Mouse (Mus musculus): ENCODE results near the gene Gng3. TPM values are rescaled to one million over a fixed set of nuclear protein-coding genes. Genes with fewer than 3 reads are reported as not detected.

The Gng3 gene
- 0.14 TPM for polyA plus RNA-seq (2015; fragmentation: Illumina TruSeq; extraction: RNeasy Lipid Tissue Mini Kit (QIAGEN cat#74804); ENCODE audit: insufficient read depth, low replicate concordance)

DNA sequence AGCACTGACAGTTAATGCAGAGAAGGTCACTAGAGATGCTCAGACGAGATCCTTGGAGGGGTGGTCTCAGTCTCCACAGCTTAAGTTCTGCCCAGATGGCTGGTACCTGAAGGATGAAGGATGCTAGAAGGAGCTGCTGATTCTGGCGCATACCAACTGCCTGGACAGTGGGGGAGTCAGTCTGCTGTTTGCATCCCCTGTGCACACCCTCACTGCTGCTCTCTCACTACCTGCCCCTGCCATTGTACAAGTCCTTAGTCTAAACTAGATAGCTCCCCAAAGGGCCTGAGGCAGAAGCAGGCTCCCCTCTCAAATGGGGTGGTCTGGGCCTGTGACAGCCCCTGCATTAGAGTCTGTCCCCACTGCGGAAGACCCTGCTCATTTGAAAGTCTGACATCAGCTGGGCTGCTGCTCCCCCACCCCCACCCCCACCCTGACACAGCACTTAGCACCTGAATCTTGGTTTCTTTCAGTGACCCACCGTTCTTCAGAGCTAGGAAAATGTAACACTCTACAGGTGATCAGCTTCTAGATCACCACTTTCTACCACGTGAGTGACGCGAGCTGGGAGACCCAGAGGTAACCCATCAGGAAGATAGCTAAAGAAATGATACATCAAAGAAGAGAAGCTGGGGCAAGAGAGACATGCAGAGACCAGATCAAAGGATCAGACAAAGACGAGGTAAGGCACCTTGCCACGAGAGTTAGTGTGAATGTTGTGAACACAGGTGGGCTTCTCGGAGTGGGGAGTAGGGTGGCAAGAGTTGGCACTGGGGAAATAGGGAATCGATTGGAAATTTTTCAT is at the start of gene Gng3:
TSS of gene Gng3 (minus strand) at position 92 of the 805 bp plus-strand sequence.

DNA sequence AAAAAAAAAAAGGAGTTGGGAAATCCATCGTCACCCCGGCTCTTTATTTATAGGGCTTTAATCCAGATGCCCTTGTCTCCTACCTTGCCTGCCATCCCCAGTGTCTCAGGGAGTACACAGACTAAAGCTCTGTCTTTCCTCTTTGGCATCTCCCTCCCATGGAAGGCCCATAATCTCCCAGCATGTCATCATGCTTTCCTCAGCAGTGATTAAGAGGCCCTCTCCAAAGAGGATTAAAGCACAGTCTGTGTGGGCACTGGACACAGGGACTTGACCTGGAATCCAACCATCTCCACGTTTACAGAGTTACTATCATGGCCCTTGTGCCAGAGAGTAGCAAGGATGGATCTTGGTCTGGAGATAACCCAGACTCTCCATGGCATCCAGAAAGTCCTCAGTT is 44.6 kb upstream of the Gng3 start, which contains the start of the genes Lbhd1 and Gm49403:
TSS of gene Lbhd1 (plus strand) at position 117 of the 400 bp plus-strand sequence.
TSS of gene Gm49403 (plus strand) at position 315 of the 400 bp plus-strand sequence.

DNA sequence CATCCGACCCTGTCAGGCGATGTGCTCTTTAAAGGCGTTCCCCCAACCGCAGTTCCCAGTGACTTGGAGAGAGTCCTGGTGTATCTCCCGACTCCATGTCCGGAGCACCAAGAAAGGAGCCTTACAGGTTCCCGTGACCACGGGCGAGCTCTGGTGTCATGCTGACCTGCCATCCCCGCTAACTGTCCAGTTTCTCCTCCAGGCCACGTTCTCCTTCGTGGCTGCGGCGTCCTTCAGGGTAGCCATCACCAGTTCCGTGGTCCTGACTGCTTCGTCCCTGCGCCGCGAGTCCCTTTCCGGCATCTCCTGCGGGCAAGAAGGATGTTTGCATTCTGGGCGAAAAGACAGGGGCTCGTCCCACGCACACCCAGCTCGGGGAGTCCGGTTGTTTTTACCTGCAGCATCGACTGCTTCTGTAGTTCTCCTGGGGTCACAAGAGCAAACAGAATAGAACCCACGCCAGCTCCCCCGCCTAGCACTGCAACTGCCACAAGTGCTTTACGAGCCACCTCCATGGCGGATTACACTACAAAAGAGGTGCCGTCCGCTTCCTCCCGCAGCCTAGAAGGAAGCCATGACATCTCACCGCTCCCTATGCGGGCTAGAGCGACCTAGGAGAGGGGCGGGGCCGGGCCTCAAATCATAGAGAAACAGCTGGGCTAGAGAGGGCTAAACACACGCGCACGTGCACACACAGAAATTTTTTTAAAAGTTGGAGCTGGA is 41.5 kb upstream of the Gng3 start, which contains the start of gene Uqcc3:
TSS of gene Uqcc3 (minus strand) at position 613 of the 723 bp plus-strand sequence.

DNA sequence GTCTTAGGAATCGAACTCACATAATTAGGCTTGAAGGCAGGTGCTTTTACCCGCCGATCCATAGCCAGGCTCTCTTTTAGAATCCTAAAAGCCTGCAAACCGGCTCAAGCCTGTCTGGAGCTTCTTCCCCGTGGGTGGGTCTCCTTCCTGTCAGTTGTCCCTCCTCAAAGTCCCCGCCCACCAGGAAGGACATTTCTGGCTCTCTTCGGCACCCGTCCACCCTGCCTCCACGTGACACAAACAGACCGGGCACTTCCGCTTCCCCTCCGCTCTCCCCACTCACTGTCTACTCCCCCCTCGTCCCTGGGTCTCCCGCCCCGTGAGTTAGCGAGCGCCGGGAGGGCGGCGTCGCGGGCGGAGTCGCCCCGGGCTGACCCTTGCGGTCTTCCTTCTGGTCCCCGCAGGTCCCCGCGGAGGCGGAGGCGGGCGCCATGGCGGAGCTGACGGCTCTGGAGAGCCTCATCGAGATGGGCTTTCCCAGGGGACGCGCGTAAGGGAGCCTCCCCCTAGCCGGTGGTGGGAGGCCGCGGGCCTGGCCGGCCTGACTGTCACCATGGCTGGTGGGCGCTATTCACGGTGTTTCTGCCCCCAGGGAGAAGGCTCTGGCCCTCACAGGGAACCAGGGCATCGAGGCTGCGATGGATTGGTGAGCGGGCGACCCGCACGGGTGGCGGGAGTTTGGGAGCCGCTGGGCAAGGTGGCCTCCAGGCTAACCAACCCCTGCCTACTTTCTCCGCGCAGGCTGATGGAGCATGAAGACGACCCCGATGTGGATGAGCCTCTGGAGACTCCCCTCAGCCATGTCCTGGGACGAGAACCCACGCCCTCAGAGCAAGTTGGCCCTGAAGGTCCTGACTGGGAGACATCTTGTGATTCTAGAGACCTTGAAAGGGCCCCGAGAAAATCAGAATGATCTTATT is 32.5 kb upstream of the Gng3 start, which contains the start of gene Ubxn1:
TSS of gene Ubxn1 (plus strand) at position 230 of the 920 bp plus-strand sequence.

DNA sequence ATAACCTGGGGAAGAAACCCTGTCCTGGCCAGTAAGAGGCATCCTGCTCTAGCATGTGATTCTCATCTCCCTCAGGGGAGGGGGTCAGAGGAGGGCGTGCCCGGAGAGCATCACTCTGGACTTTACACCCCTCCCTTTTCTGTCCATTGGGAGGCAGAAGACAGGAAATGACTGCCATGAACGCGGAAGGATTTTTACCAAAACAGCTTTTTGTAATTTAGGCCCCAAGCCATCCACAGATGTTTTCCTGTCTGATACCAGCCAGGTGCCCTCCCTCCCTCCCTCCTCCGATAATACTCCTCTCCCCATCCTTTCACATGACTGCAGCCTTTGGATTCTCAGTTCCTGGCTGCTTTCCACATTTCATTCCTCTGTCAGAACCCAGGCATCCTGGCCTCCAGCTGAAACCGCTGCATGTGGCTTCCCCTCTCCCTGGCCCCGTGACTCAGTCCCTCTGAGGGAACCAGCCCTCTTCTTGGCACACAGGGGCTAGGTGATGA is 11.5 kb upstream of the Gng3 start, which contains the start of gene Lrrn4cl:
TSS of gene Lrrn4cl (plus strand) at position 367 of the 500 bp plus-strand sequence.

DNA sequence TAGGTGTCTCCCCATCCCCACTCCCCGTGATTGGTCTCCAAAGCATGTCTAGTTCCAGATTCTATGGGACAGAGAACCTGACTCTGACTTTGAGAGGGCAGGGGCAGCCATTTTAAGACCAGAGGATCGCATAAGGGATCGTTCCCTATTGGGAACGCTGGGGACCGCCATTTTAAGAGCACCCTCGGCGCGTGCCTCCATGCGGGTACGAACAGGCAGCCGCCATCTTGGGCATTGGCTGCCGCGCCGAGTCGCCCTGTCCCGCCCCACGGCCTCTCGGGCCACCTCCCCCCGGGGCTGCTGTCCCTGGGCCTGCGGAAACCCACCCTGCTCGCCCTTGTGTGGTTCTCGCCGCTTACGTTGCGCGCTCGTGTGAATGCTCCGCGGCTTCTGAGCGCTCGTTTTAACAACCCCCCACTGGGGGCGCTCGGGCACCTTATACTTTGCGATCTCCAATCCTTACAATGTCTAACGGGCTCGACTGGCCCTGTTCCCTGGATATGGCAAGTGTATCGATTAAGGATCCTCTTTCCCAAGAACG is 1.7 kb downstream of the Gng3 start, which contains the start of gene Bscl2:
TSS of gene Bscl2 (plus strand) at position 217 of the 541 bp plus-strand sequence.

DNA sequence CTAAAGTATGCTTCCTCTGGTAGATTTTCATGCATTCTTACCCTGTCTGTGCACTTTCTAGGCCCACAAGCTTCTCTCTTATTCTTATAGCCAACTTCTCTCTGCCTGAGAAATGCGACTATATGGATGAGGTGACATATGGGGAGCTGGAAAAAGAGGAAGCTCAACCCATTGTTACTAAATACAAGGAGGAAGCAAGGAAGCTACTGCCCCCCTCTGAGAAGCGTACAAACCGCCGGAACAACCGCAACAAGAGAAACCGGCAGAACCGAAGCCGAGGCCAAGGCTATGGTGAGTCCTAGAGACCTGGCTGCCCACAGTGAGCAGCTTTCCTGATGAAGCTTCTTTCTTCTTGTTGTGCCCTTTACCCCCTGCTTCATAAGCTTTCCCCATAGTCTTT is 9.3 kb downstream of the Gng3 start, which contains the start of gene AC129217.1:
TSS of gene AC129217.1 (plus strand) at position 114 of the 400 bp plus-strand sequence.

DNA sequence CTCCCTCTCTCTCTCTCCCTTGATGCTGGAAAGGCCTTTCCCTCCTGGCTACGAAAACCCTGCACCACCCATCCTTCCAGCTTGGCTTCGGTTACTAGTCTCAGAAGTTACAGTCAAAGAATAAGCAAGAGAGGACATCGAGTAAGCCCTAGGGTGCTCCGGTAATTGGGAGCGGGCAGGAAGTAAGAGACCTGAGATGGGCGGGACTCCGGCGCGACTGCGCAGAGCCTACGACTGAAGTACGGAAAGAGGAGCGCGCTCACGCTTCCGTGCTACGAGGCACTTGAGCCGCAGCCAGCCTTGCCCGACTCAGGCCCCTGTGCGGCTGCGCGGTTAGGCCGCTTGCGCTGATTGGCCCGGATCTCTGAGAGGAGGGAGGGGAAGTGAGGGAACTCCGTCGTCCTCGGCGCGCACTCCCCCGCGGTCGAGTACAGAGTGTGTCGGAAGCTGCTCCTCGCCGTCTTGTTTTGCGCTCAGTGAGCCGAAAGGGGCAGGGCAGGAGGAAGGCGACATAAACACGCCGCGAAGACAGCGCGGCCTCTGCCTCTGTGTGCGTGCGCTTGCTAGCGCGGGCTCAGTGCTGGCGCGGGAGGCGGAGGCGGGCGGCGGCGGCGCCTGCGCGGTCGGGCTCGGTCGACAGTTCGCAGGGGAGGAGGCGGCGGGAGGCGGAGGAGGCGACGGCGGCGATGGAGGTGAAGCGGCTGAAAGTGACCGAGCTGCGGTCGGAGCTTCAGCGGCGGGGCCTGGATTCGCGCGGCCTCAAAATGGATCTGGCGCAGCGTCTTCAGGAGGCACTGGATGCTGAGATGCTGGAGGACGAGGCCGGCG is 19.2 kb downstream of the Gng3 start, which contains the start of gene Hnrnpul2:
TSS of gene Hnrnpul2 (plus strand) at position 415 of the 828 bp plus-strand sequence.

DNA sequence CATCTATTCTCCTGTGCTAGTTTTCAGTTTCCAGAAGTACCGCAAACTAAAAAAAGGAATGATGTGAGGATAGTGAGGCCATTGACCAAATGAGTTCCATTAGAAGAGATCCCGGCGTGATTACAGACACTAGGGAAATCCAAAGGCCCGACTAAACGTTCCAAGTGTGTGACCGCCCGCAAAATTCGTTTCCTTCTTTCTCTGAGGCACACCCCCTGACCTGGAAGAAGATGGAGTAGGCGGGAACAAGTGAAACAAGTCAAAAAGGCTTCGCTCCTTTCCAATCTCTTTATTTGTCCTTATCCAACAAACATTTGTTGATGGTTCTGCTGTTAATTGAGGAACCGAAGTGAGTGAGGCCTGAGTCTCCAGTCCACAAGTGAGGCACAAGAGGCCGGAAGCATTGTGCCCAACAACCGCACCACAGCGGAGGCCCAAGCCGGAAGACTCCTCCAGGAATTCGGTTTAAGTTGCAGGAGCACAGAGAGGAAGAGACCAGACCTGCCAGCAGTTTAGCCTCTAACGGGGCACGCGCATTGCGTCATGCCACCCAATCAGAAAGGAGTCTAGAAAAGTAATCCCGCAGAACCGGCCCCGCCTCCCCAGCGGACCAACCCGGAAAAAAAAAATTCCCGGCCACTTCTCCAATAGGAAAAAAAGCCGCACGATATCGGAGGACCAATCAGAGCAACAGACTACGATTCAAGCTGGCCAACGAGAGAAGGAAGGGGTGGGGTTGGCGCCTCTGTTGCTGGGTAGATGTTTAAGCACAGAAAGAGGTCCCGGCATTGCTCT is 20.0 kb downstream of the Gng3 start, which contains the start of gene Ttc9c:
TSS of gene Ttc9c (minus strand) at position 533 of the 795 bp plus-strand sequence.

DNA sequence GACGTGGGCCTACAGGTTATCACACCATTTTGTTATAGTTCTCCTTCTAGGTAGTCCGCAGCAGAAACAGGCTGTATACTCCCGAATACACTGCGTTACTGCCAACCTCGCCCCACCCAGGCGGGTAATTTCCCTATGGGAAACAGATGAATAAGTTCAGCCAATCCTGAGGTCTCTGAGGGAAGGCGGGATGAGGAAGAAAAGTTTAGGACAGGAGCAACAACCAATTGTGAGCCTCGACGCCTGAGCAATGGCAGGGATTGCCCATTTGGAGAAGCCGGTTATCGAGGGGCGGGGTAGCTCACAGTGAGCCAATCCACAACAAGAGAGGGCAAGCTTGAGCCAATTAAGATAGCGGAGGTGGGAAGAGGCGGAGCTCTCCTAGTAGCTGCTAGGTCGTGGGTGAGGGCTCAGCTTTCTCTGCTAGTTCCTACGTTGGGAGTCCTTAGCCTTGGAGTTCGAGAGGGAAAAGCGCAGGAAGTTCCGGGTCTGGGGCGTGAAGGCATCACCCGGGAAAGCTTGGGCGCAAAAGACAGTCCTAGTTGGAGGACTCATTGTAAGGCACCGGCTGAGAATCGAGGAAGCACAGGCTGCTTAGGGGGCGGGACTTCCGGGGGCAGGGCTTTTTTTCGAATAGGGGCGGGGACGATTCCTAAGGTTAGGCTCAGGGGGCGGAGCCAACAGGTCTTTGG is 36.7 kb downstream of the Gng3 start, which contains the start of gene Zbtb3:
TSS of gene Zbtb3 (plus strand) at position 426 of the 692 bp plus-strand sequence.

DNA sequence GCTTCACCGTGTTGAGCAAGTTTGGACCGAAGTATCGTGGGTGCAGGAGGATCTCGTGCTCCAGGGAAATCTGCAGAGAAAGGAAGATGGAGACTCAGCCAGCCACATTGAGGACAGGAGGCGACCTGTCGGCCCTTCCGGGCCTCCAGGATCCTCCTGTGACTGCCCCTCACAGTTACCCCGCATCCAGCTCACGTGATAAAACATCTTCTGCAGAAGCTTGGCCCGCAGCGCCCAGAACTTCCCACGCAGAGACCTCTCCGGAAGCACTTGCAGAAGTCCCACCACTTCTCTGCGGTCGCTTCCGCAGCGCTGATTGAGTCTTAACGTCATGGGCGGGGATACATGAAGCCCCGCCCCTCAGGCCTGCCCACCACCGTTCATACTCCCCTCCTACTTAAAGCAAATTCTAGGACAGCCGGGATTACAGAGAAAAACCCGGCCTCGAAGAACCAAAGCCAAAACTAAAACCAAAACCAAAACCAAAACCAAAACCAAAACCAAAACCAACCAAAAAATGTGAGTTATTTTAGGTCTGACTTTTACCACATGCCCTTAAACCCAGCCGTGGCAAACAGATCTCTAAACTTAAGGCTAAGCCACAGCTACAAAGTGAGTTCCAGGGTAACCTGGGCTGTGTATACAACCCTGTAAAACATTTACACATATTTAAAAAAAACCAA is 40.6 kb downstream of the Gng3 start, which contains the start of gene Polr2g:
TSS of gene Polr2g (minus strand) at position 314 of the 683 bp plus-strand sequence.

Other genes with a start within 250 kb of the Gng3 start
- gene Slc22a8, start 247.9 kb downstream of the Gng3 start, polyA plus RNA-seq (2015; fragmentation: Illumina TruSeq; extraction: RNeasy Lipid Tissue Mini Kit (QIAGEN cat#74804); ENCODE audit: insufficient read depth, low replicate concordance): not detected
- gene Slc22a6, start 221.2 kb downstream of the Gng3 start, polyA plus RNA-seq (2015; fragmentation: Illumina TruSeq; extraction: RNeasy Lipid Tissue Mini Kit (QIAGEN cat#74804); ENCODE audit: insufficient read depth, low replicate concordance): not detected
- gene Chrm1, start 175.4 kb downstream of the Gng3 start, polyA plus RNA-seq (2015; fragmentation: Illumina TruSeq; extraction: RNeasy Lipid Tissue Mini Kit (QIAGEN cat#74804); ENCODE audit: insufficient read depth, low replicate concordance): not detected
- gene Slc3a2, start 115.8 kb downstream of the Gng3 start, polyA plus RNA-seq (2015; fragmentation: Illumina TruSeq; extraction: RNeasy Lipid Tissue Mini Kit (QIAGEN cat#74804); ENCODE audit: insufficient read depth, low replicate concordance): 149 TPM
- 70.3 TPM for gene Wdr74, start 103.4 kb downstream of the Gng3 start, polyA plus RNA-seq (2015; fragmentation: Illumina TruSeq; extraction: RNeasy Lipid Tissue Mini Kit (QIAGEN cat#74804); ENCODE audit: insufficient read depth, low replicate concordance)
- gene 1700092M07Rik, start 98.5 kb downstream of the Gng3 start, polyA plus RNA-seq (2015; fragmentation: Illumina TruSeq; extraction: RNeasy Lipid Tissue Mini Kit (QIAGEN cat#74804); ENCODE audit: insufficient read depth, low replicate concordance): not detected
- 145 TPM for gene Stx5a, start 97.8 kb downstream of the Gng3 start, polyA plus RNA-seq (2015; fragmentation: Illumina TruSeq; extraction: RNeasy Lipid Tissue Mini Kit (QIAGEN cat#74804); ENCODE audit: insufficient read depth, low replicate concordance)
- gene Nxf1, start 82.1 kb downstream of the Gng3 start, polyA plus RNA-seq (2015; fragmentation: Illumina TruSeq; extraction: RNeasy Lipid Tissue Mini Kit (QIAGEN cat#74804); ENCODE audit: insufficient read depth, low replicate concordance): 395 TPM
- gene Tmem223, start 68.2 kb downstream of the Gng3 start, polyA plus RNA-seq (2015; fragmentation: Illumina TruSeq; extraction: RNeasy Lipid Tissue Mini Kit (QIAGEN cat#74804); ENCODE audit: insufficient read depth, low replicate concordance): 36.9 TPM
- 89.0 TPM for gene Tmem179b, start 64.7 kb downstream of the Gng3 start, polyA plus RNA-seq (2015; fragmentation: Illumina TruSeq; extraction: RNeasy Lipid Tissue Mini Kit (QIAGEN cat#74804); ENCODE audit: insufficient read depth, low replicate concordance)
- 4.8 TPM for gene Taf6l, start 52.8 kb downstream of the Gng3 start, polyA plus RNA-seq (2015; fragmentation: Illumina TruSeq; extraction: RNeasy Lipid Tissue Mini Kit (QIAGEN cat#74804); ENCODE audit: insufficient read depth, low replicate concordance)
- gene Polr2g, start 40.6 kb downstream of the Gng3 start, polyA plus RNA-seq (2015; fragmentation: Illumina TruSeq; extraction: RNeasy Lipid Tissue Mini Kit (QIAGEN cat#74804); ENCODE audit: insufficient read depth, low replicate concordance): 131 TPM
- gene Zbtb3, start 36.6 kb downstream of the Gng3 start, polyA plus RNA-seq (2015; fragmentation: Illumina TruSeq; extraction: RNeasy Lipid Tissue Mini Kit (QIAGEN cat#74804); ENCODE audit: insufficient read depth, low replicate concordance): 3.1 TPM
- 67.2 TPM for gene Ttc9c, start 19.9 kb downstream of the Gng3 start, polyA plus RNA-seq (2015; fragmentation: Illumina TruSeq; extraction: RNeasy Lipid Tissue Mini Kit (QIAGEN cat#74804); ENCODE audit: insufficient read depth, low replicate concordance)
- gene Hnrnpul2, start 19.2 kb downstream of the Gng3 start, polyA plus RNA-seq (2015; fragmentation: Illumina TruSeq; extraction: RNeasy Lipid Tissue Mini Kit (QIAGEN cat#74804); ENCODE audit: insufficient read depth, low replicate concordance): 172 TPM
- gene AC129217.1, start 9.4 kb downstream of the Gng3 start, polyA plus RNA-seq (2015; fragmentation: Illumina TruSeq; extraction: RNeasy Lipid Tissue Mini Kit (QIAGEN cat#74804); ENCODE audit: insufficient read depth, low replicate concordance): not detected
- gene Bscl2, start 1.7 kb downstream of the Gng3 start, polyA plus RNA-seq (2015; fragmentation: Illumina TruSeq; extraction: RNeasy Lipid Tissue Mini Kit (QIAGEN cat#74804); ENCODE audit: insufficient read depth, low replicate concordance): 33.6 TPM
- 0.33 TPM for gene Lrrn4cl, start 11.6 kb upstream of the Gng3 start, polyA plus RNA-seq (2015; fragmentation: Illumina TruSeq; extraction: RNeasy Lipid Tissue Mini Kit (QIAGEN cat#74804); ENCODE audit: insufficient read depth, low replicate concordance)
- gene Ubxn1, start 32.3 kb upstream of the Gng3 start, polyA plus RNA-seq (2015; fragmentation: Illumina TruSeq; extraction: RNeasy Lipid Tissue Mini Kit (QIAGEN cat#74804); ENCODE audit: insufficient read depth, low replicate concordance): 103 TPM
- gene Uqcc3, start 41.7 kb upstream of the Gng3 start, polyA plus RNA-seq (2015; fragmentation: Illumina TruSeq; extraction: RNeasy Lipid Tissue Mini Kit (QIAGEN cat#74804); ENCODE audit: insufficient read depth, low replicate concordance): 14.9 TPM
- 85.8 TPM for gene Lbhd1, start 44.5 kb upstream of the Gng3 start, polyA plus RNA-seq (2015; fragmentation: Illumina TruSeq; extraction: RNeasy Lipid Tissue Mini Kit (QIAGEN cat#74804); ENCODE audit: insufficient read depth, low replicate concordance)
- gene Gm49403, start 44.7 kb upstream of the Gng3 start, polyA plus RNA-seq (2015; fragmentation: Illumina TruSeq; extraction: RNeasy Lipid Tissue Mini Kit (QIAGEN cat#74804); ENCODE audit: insufficient read depth, low replicate concordance): not detected
- 31.6 TPM for gene 1810009A15Rik, start 49.7 kb upstream of the Gng3 start, polyA plus RNA-seq (2015; fragmentation: Illumina TruSeq; extraction: RNeasy Lipid Tissue Mini Kit (QIAGEN cat#74804); ENCODE audit: insufficient read depth, low replicate concordance)
- not detected for gene Gm49416, start 49.7 kb upstream of the Gng3 start, polyA plus RNA-seq (2015; fragmentation: Illumina TruSeq; extraction: RNeasy Lipid Tissue Mini Kit (QIAGEN cat#74804); ENCODE audit: insufficient read depth, low replicate concordance)
- 8.5 TPM for gene Ints5, start 53.8 kb upstream of the Gng3 start, polyA plus RNA-seq (2015; fragmentation: Illumina TruSeq; extraction: RNeasy Lipid Tissue Mini Kit (QIAGEN cat#74804); ENCODE audit: insufficient read depth, low replicate concordance)
- gene Ganab, start 58.9 kb upstream of the Gng3 start, polyA plus RNA-seq (2015; fragmentation: Illumina TruSeq; extraction: RNeasy Lipid Tissue Mini Kit (QIAGEN cat#74804); ENCODE audit: insufficient read depth, low replicate concordance): 156 TPM
- gene B3gat3, start 81.2 kb upstream of the Gng3 start, polyA plus RNA-seq (2015; fragmentation: Illumina TruSeq; extraction: RNeasy Lipid Tissue Mini Kit (QIAGEN cat#74804); ENCODE audit: insufficient read depth, low replicate concordance): 44.8 TPM
- 3.7 TPM for gene Rom1, start 90.2 kb upstream of the Gng3 start, polyA plus RNA-seq (2015; fragmentation: Illumina TruSeq; extraction: RNeasy Lipid Tissue Mini Kit (QIAGEN cat#74804); ENCODE audit: insufficient read depth, low replicate concordance)
- gene Eml3, start 90.4 kb upstream of the Gng3 start, polyA plus RNA-seq (2015; fragmentation: Illumina TruSeq; extraction: RNeasy Lipid Tissue Mini Kit (QIAGEN cat#74804); ENCODE audit: insufficient read depth, low replicate concordance): 68.8 TPM
- 192 TPM for gene Mta2, start 102.7 kb upstream of the Gng3 start, polyA plus RNA-seq (2015; fragmentation: Illumina TruSeq; extraction: RNeasy Lipid Tissue Mini Kit (QIAGEN cat#74804); ENCODE audit: insufficient read depth, low replicate concordance)
- 24.7 TPM for gene Tut1, start 114.7 kb upstream of the Gng3 start, polyA plus RNA-seq (2015; fragmentation: Illumina TruSeq; extraction: RNeasy Lipid Tissue Mini Kit (QIAGEN cat#74804); ENCODE audit: insufficient read depth, low replicate concordance)
- 623 TPM for gene Eef1g, start 127.8 kb upstream of the Gng3 start, polyA plus RNA-seq (2015; fragmentation: Illumina TruSeq; extraction: RNeasy Lipid Tissue Mini Kit (QIAGEN cat#74804); ENCODE audit: insufficient read depth, low replicate concordance)
- gene Ahnak, start 150.1 kb upstream of the Gng3 start, polyA plus RNA-seq (2015; fragmentation: Illumina TruSeq; extraction: RNeasy Lipid Tissue Mini Kit (QIAGEN cat#74804); ENCODE audit: insufficient read depth, low replicate concordance): 88.3 TPM
- gene Scgb1a1, start 248.8 kb upstream of the Gng3 start, polyA plus RNA-seq (2015; fragmentation: Illumina TruSeq; extraction: RNeasy Lipid Tissue Mini Kit (QIAGEN cat#74804); ENCODE audit: insufficient read depth, low replicate concordance): not detected

Data from spleen, adult 10 weeks (tissue).